Mouse (Mus musculus): ENCODE data around the gene Tfec.

The Tfec gene

DNA sequence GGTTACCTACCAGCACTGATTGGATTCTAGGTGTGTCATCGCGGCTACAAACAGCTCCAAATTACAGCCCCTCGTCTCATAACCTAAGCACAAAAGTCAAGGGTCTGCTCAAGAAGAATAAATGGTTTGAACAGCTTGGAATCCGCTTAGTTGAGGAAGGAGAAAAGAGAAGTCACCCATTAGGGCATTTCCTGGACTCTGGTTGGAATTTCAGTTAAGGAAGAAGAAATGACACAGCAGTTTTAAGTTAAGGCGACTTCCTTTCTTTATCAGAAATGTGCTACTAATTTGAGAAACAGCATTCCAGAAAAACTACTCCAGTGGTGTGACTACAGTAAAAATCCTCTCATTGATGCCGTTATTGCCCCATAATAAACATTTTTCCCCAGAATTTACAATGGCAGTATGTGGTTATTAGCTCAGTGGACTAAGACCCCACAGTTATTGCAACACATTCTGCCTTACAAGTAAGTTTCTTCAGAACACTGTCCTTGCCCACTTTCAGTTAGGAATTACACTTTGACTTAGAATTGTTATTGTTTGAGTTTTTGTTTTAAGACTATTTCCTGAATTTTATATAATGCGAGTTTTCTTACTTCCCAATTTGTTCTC, at the start of gene Tfec:
Tfec (minus strand) TSS at position 191 of the 612 bp plus-strand sequence.
- no peak for DNase-seq (ENCODE audit: low spot score)

GRCm38 (mm10) chr6:16947837-16948236, 49.6 kb upstream of the Tfec start:
- no peak for DNase-seq (ENCODE audit: low spot score)

- no peak for DNase-seq (ENCODE audit: low spot score)
Measured at GRCm38 (mm10) chr6:16943513-16943912, 45.3 kb upstream of the Tfec start.

DNA sequence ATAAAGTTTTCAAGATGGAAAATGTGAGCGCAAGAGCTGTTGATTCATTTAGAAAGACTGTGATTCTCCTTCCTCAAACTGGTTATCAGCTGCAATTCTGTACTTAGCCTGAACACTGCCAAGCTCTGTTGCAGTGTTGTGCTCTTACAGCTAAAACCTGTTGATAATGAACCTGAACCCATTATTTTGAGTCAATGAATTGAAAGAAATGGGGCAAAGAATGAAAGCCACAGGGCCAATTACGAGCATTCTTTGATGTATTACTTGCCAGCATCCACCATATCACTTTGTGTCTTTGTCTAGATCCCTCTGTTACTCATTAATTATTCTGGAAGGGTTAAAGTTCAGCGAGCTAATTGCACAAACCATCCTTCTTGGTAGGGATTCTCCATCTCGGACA, 44.2 kb upstream of the Tfec start:
- DNase-seq (ENCODE audit: low spot score), result no peak

GRCm38 (mm10) chr6:16931059-16931458, 32.8 kb upstream of the Tfec start:
- no peak for DNase-seq (ENCODE audit: low spot score)

DNA sequence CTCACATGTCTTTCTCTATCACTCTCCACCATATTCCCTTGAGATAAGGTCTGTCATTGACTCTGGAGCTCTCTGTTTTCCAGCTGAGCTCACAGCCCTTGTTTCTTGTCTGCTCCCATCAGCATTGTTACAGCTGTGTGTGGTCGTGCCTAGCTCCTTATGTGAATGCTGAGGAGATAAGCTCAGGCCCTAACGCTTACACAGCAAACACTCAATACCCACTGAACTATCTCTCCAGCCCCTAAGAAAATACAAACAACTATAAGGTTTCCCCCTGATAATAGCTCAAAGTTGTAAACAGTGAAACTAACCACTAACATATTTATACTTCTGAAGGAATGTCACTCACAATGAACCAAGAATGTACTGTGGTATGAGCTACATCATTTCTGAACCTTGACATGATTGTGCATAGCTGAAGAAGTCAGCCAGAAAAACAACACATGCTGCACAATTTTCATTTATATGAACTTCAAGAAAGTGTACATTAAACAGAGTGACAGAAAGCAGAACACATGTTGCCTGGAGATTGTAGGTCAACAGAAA, 21.9 kb upstream of the Tfec start:
- no peak for DNase-seq (ENCODE audit: low spot score)

GRCm38 (mm10) chr6:16891819-16892218, 6.4 kb downstream of the Tfec start:
- DNase-seq (ENCODE audit: low spot score), result no peak

GRCm38 (mm10) chr6:16883537-16884307, 14.5 kb downstream of the Tfec start:
- DNase-seq (ENCODE audit: low spot score), result no peak

GRCm38 (mm10) chr6:16874021-16874542, 24.2 kb downstream of the Tfec start:
- no peak for DNase-seq (ENCODE audit: low spot score)

DNA sequence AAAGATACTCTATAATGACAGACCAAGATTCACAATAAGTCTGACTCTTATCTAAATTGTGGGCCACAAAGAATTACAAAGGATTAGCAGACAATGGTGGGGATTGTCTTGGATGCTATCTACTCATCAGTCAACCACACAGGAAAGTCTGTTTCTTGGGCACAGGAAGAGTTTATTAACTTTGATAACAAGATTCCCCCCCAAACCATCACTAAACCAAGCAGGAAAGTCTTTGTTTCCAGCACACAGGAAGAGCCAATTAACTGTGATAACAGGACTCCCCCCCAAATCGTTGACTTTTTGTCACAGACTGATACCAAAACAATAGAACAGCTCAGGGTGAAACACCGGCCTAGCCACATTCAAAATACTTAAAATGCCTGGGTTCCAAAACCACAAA, 28.2 kb downstream of the Tfec start:
- DNase-seq (ENCODE audit: low spot score), result no peak

GRCm38 (mm10) chr6:16868314-16868713, 29.9 kb downstream of the Tfec start:
- no peak for DNase-seq (ENCODE audit: low spot score)

DNA sequence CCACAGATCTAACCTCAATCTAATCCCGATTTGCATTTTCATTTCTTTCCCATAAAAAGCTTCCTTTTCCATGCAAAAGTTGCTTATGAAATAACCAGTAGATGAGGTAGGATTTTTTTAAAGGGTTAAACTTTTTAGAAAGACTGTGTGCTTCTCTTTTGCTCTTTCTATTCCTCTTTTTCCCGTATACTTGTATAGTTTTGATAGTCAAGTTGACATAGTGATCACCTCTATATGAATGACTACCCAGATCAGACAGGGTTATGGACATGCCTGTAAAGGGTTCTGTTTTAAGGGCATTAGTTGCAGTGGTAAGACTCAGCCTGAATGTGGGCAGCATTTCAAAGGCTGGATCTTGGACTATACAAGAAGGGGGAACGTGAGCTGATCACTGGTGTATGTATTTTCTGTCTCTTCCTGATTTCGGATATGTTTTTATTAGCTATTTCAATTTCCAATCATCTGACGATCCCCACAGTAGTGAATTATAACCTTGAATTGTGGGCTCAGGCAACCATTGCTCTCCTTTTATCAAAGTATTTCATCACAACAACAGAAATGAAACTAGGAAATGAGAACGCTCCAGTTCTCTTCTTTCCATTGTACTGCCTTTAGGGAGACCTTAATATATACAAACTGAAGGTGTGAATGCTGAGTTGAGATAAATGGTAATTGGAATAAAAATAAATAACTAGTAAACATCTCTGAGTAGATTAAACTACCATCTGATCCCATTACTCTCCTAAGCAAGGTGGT, 35.3 kb downstream of the Tfec start:
- no peak for DNase-seq (ENCODE audit: low spot score)

DNA sequence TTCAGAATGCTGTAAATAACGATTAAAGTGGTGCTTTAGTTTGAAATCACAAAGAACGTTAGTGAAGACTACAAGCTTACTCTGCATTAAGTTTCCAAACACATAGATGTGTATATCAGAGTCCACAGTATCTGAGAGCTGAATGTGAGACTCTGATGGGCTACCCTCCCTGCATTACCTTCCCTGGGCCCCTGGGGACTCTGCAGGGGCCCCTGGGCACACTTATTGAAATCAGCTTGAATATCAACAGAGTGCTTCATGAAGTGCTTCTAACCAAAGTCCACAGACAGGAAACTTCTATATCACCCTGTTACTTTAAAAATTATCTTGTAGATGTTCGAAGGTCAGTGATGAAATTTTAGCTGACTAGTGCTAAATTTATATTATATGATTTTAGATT, 36.2 kb downstream of the Tfec start:
- no peak for DNase-seq (ENCODE audit: low spot score)

GRCm38 (mm10) chr6:16855879-16856545, 42.2 kb downstream of the Tfec start:
- DNase-seq (ENCODE audit: low spot score), result no peak

DNA sequence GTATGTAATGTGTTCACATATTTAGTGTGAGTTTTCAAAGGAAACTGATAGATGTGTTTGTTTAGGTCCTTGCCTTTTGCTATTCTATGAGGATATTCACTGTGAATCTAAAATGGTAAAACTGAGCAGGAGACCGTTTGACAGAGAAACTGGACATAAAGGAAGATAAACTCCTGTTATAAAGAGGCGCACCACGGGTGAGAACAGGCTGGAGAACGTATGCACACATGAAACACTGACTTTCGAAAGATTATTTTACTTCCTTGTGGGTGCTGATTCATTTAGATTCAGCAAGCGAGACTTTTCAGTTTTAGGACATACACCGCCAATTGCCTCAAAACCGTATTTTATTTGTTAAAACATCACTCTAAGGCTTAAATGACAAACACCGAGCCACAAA, 43.3 kb downstream of the Tfec start:
- no peak for DNase-seq (ENCODE audit: low spot score)

DNA sequence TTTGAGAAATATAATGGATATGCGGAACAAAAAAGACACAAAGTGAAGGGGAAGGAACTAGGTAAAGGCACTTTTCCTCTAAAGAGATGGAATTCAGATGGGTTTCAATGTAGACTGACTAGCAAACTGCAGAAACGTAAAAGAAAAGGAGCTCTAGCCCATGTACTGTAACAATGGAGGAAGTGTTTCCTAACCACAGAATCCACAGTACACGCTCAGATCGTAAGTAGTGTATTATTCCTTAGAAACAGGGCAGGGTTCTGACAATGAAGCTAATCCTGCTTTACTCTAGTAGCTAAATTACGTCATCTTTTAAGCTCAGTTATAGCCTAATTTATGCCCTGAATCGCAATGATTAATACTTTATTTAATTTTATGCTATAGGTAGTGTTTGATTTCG, 51.7 kb downstream of the Tfec start:
- no peak for DNase-seq (ENCODE audit: low spot score)

DNA sequence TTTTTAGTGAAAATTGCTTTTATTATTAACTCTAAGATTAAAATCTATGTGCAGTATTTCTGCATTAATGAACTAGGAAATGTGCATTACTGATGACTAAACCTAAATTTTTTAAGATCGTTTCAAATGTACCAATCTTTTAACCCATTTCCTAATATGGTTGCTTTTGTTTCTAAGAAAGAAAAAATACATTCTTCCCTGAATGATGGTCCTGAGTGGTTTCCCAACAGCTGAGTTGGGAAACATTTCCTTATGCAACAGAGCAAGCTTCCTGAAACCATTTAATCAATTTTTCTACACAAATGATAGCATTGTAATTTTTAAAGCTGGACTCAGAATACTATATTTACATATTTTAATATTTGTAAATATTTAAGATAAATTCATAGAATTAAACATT, 62.6 kb downstream of the Tfec start:
- DNase-seq (ENCODE audit: low spot score), result no peak

DNA sequence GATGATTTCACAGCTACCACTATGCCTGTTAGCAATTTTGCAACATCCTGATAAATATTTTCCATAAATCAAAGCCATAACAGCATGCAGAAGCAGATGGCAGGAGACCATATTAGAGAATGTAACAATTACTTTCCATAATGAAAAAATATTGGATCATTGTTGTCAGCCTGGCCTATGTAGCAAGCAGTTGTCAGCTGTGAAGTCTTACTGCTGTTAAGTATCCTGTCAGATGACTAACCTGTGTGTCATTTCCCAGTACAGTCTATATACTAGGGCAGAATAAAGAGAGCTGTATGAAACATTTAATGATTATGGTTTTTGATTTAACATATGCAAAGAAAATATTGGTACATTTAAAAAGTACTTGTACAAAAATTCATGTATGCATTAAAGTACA, 69.9 kb downstream of the Tfec start:
- DNase-seq (ENCODE audit: low spot score), result no peak

DNA sequence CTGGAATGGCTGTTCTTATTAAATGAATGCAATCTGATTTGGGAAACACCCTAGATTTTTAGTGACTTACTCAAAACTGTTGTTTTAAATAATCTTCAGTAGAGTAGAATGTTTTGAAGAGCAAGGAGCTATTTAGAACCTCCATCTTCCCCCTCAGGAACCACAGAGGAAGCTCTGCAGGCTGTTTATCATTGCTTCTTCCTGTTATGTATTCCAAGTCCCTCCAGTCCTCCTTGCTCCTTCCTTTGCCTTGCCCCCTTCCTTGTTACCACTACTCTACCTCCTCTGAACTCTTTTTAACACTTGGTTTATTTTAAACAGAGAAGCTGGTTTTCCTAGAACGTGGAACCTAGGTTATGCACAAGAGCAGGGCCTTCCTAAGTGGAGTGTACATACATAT, 76.3 kb downstream of the Tfec start:
- no peak for DNase-seq (ENCODE audit: low spot score)

- no peak for DNase-seq (ENCODE audit: low spot score)
Measured at GRCm38 (mm10) chr6:16806302-16806701, 91.9 kb downstream of the Tfec start.

- DNase-seq (ENCODE audit: low spot score), result peak; percentile 11
Measured at GRCm38 (mm10) chr6:16797669-16798068, 100.6 kb downstream of the Tfec start.

DNA sequence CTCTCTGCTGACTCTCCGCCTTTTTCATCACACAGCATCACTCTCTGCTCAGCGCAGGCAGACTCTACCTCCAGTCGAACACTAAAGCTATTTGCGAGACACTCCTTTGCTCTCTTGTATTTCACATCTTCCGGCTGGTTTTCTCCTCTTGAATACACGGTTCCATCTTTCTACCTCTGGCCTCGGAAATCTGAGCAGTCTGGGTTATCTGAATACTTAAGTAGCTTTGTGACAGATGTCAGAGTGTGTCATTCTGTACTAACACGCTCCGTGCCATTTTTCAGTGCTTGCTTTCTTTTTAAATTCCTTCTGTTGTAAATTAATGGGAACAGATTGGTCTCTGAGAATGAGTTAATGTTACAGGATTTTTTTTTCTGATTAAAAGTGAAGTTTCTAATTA, 101.3 kb downstream of the Tfec start:
- DNase-seq (ENCODE audit: low spot score), result no peak

All from layer of hippocampus, adult 9-10 months (tissue).